Mouse (Mus musculus): ENCODE measurements around the gene Cabp4. TPM values are rescaled to one million over a fixed set of nuclear protein-coding genes. Genes with fewer than 3 reads are reported as not detected.

Gene Cabp4
- polyA plus RNA-seq, 1 experiment from 2014 or later: not detected

DNA sequence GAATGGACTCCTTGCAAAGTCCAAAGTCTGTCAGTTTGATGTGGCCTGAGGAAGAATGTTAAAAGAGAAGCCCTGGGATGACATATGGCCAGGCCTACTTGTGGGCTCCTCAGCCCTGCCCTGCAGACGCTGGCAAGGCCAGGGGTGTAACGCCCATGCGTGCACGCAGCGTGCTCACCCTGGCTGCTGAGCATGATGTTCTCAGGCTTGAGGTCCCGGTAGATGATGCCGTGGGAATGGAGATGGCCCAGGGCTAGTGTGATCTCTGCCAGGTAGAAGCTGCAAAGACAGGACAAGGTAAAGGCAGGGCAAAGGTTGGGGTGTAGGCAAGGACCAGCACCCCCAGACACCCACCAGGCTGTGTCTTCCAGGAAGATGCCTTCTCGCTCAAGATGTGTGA lies 15.2 kb upstream of the Cabp4 start:
- Histone ChIP-seq H3K36me3 (ENCODE audit: control insufficient read depth, insufficient read depth, low read length) (peaks cover 18% of the 10 kb centered on the region; the same call in 1 of the 2 replicates), H3K4me1 (ENCODE audit: control insufficient read depth, insufficient read depth, low read length) (peaks cover 4% of the 10 kb centered on the region), H3K27me3 (ENCODE audit: control insufficient read depth, insufficient read depth, low read length) (no peaks in the 10 kb centered on the region), H3K9ac (ENCODE audit: low read length) (no peak overlapping the region), H3K27ac (replicated peaks; ENCODE audit: low read depth, low read length) (no peak overlapping the region), H3K9me3 (ENCODE audit: control insufficient read depth, low read length) (no peaks in the 10 kb centered on the region), H3K4me3 (ENCODE audit: low read depth, low read length) (no peak overlapping the region), H3K4me2 (ENCODE audit: low read depth, severe bottlenecking) (no peak overlapping the region)
- DNase-seq (ENCODE audit: low spot score): no peak
- WGBS: 92% methylated on average over 8 of the region's 8 CpGs
- no peak for ATAC-seq (ENCODE audit: insufficient number of reproducible peaks, low FRiP score, low TSS enrichment, low read depth)

DNA sequence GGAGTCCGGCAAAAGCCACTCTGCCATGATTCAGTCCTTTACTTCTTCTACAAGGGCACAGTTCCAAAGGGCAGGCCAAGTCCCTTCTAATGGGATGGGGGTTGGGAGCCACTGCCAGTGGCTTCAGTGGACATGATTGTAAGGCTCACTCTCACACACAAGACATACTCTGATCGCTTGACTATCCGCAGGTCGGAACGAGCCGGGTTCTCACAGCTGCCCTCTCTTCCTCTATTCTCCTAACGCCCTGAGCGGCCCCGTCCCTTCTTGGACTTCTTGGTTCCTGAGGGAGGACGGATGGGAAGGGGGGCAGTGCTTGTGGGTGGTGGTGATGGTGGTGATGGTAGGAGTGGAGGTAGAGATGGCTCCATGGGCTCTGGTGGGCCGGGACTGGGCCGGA lies 12.9 kb upstream of the Cabp4 start:
- Histone ChIP-seq H3K36me3 (ENCODE audit: control insufficient read depth, insufficient read depth, low read length) (peaks cover 21% of the 10 kb centered on the region), H3K4me1 (ENCODE audit: control insufficient read depth, insufficient read depth, low read length) (no peaks in the 10 kb centered on the region), H3K4me3 (ENCODE audit: low read depth, low read length) (no peak overlapping the region), H3K9ac (ENCODE audit: low read length) (no peak overlapping the region), H3K9me3 (ENCODE audit: control insufficient read depth, low read length) (no peaks in the 10 kb centered on the region), H3K27me3 (ENCODE audit: control insufficient read depth, insufficient read depth, low read length) (no peaks in the 10 kb centered on the region), H3K27ac (replicated peaks; ENCODE audit: low read depth, low read length) (no peak overlapping the region), H3K4me2 (ENCODE audit: low read depth, severe bottlenecking) (no peak overlapping the region)
- 88% methylated on average over 12 of the region's 12 CpGs for WGBS
- ATAC-seq (ENCODE audit: insufficient number of reproducible peaks, low FRiP score, low TSS enrichment, low read depth) (no peak), DNase-seq (ENCODE audit: low spot score) (no peak)

DNA sequence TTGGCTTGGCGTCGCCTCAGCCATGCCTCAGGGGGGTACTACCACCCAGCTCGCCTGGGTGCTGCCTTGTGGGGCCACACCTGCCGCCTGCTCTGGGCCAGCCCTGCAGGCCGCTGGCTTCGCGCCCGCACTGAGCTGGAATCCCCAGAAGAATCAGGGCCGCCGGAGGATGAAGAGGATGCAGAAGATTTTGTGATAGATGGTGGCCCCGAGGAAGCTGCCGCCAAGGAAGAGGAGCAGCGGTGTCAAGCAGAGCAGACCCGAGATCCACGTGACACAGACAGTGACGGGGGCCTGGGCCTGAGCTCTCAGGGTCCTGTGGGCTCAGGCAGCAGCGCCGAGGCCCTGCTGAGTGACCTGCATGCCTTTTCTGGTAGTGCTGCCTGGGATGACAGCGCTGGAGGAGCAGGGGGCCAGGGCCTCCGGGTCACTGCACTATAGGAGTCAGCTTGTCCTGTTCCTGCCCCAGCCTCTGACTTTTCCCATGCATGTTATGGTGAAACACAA lies 12.3 kb upstream of the Cabp4 start:
- Histone ChIP-seq H3K4me3 (ENCODE audit: low read depth, low read length) (no peak overlapping the region), H3K4me2 (ENCODE audit: low read depth, severe bottlenecking) (no peak overlapping the region), H3K9ac (ENCODE audit: low read length) (no peak overlapping the region), H3K9me3 (ENCODE audit: control insufficient read depth, low read length) (no peaks in the 10 kb centered on the region), H3K36me3 (ENCODE audit: control insufficient read depth, insufficient read depth, low read length) (peaks cover 24% of the 10 kb centered on the region), H3K4me1 (ENCODE audit: control insufficient read depth, insufficient read depth, low read length) (no peaks in the 10 kb centered on the region), H3K27ac (replicated peaks; ENCODE audit: low read depth, low read length) (no peak overlapping the region), H3K27me3 (ENCODE audit: control insufficient read depth, insufficient read depth, low read length) (no peaks in the 10 kb centered on the region)
- no peak for DNase-seq (ENCODE audit: low spot score)
- no peak for ATAC-seq (ENCODE audit: insufficient number of reproducible peaks, low FRiP score, low TSS enrichment, low read depth)
- 75% methylated on average over 20 of the region's 20 CpGs for WGBS

- no peaks in the 10 kb centered on the region for H3K4me1 ChIP-seq (ENCODE audit: control insufficient read depth, insufficient read depth, low read length)
- H3K9ac ChIP-seq (ENCODE audit: low read length): no peak overlapping the region
- DNase-seq (ENCODE audit: low spot score) (no peak), ATAC-seq (ENCODE audit: insufficient number of reproducible peaks, low FRiP score, low TSS enrichment, low read depth) (no peak)
- no peaks in the 10 kb centered on the region for H3K9me3 ChIP-seq (ENCODE audit: control insufficient read depth, low read length)
- H3K4me3 ChIP-seq (ENCODE audit: low read depth, low read length): no peak overlapping the region
- peaks cover 26% of the 10 kb centered on the region for H3K36me3 ChIP-seq (ENCODE audit: control insufficient read depth, insufficient read depth, low read length)
- WGBS: 81% methylated on average over 6 of the region's 6 CpGs
- H3K27ac ChIP-seq (replicated peaks; ENCODE audit: low read depth, low read length): no peak overlapping the region
- H3K27me3 ChIP-seq (ENCODE audit: control insufficient read depth, insufficient read depth, low read length): no peaks in the 10 kb centered on the region
- no peak overlapping the region for H3K4me2 ChIP-seq (ENCODE audit: low read depth, severe bottlenecking)
These were observed 11.6 kb upstream of the Cabp4 start for GRCm38 (mm10) chr19:4155223-4156072.

GRCm38 (mm10) chr19:4154437-4155222 lies 10.8 kb upstream of the Cabp4 start:
- ATAC-seq (ENCODE audit: insufficient number of reproducible peaks, low FRiP score, low TSS enrichment, low read depth) (no peak), DNase-seq (ENCODE audit: low spot score) (no peak)
- H3K27ac ChIP-seq (replicated peaks; ENCODE audit: low read depth, low read length): no peak overlapping the region
- no peak overlapping the region for H3K4me2 ChIP-seq (ENCODE audit: low read depth, severe bottlenecking)
- peaks cover 26% of the 10 kb centered on the region for H3K36me3 ChIP-seq (ENCODE audit: control insufficient read depth, insufficient read depth, low read length)
- no peaks in the 10 kb centered on the region for H3K4me1 ChIP-seq (ENCODE audit: control insufficient read depth, insufficient read depth, low read length)
- H3K4me3 ChIP-seq (ENCODE audit: low read depth, low read length): no peak overlapping the region
- no peaks in the 10 kb centered on the region for H3K27me3 ChIP-seq (ENCODE audit: control insufficient read depth, insufficient read depth, low read length)
- 80% methylated on average over 13 of the region's 13 CpGs for WGBS
- H3K9me3 ChIP-seq (ENCODE audit: control insufficient read depth, low read length): no peaks in the 10 kb centered on the region
- H3K9ac ChIP-seq (ENCODE audit: low read length): no peak overlapping the region

DNA sequence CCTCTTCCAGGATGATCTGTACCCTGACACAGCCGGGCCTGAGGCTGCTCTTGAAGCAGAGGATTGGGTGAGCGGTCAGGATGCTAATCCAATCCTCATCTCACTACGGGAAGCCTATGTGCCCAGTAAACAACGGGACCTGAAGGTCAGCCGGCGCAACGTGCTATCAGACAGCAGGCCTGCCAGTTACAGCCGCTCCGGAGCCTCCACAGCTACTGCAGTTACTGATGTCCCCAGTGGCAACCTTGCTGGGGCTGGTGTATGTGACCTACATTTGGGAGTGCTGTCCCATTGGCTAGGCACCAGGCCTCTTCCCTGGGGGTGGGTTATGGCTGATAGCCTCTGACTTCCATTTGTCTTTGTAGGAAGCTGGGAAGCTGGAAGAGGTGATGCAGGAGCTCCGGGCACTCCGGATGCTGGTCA lies 9.4 kb upstream of the Cabp4 start, which contains the start of gene Ptprcap:
TSS of gene Ptprcap (plus strand) at position 373 of the 423 bp plus-strand sequence.
- WGBS: 76% methylated on average over 11 of the region's 11 CpGs
- H3K36me3 ChIP-seq (ENCODE audit: control insufficient read depth, insufficient read depth, low read length): peaks cover 23% of the 10 kb centered on the region
- H3K27ac ChIP-seq (replicated peaks; ENCODE audit: low read depth, low read length): no peak within 1 kb of the TSS
- DNase-seq (ENCODE audit: low spot score) (no peak), ATAC-seq (ENCODE audit: insufficient number of reproducible peaks, low FRiP score, low TSS enrichment, low read depth) (no peak)
- H3K4me2 ChIP-seq (ENCODE audit: low read depth, severe bottlenecking): no peak within 1 kb of the TSS
- no peak within 1 kb of the TSS for H3K4me3 ChIP-seq (ENCODE audit: low read depth, low read length)
- H3K27me3 ChIP-seq (ENCODE audit: control insufficient read depth, insufficient read depth, low read length): no peaks in the 10 kb centered on the region
- no peaks in the 10 kb centered on the region for H3K9me3 ChIP-seq (ENCODE audit: control insufficient read depth, low read length)
- peaks cover 8% of the 10 kb centered on the region for H3K4me1 ChIP-seq (ENCODE audit: control insufficient read depth, insufficient read depth, low read length)
- no peak within 1 kb of the TSS for H3K9ac ChIP-seq (ENCODE audit: low read length)

DNA sequence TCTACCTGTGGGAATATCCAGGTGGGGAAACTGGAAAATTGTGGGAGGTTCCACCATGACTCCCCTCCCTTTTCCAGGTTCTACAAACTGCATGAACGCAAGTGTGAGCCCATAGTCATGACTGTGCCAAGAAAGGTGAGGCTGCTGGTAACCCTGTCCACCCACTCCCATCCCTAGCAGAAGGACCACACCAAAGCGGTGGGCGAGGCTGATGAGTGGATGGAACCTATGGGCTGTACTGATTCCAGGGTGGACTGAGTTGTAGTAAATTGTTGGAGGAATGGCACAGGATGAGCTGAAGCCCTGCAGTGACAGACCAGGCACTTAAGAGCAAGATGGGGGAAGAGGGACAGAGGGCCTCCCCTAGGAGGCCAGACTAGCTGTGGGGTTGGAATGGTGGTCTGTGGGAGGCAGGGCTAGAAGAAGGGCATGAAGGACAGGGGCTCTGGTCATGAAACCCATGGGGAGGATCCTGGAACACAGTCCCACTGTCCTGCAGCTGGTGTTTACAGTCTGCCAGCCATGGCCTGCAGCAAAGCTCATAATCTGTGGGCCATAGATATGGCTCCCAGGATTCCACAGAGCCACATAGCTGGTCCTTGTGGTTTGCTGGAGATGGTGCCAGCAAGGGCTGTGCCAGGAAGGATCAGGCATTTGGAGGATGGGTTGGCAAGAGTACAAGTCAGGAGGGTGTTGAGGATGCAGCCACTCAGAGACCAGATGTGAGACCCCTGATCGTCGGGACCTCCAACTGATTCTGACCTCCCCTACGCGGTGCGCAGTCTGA lies 8.8 kb upstream of the Cabp4 start:
- Histone ChIP-seq H3K36me3 (ENCODE audit: control insufficient read depth, insufficient read depth, low read length) (peaks cover 21% of the 10 kb centered on the region), H3K27ac (replicated peaks; ENCODE audit: low read depth, low read length) (no peak overlapping the region), H3K9ac (ENCODE audit: low read length) (no peak overlapping the region), H3K4me3 (ENCODE audit: low read depth, low read length) (no peak overlapping the region), H3K27me3 (ENCODE audit: control insufficient read depth, insufficient read depth, low read length) (no peaks in the 10 kb centered on the region), H3K4me2 (ENCODE audit: low read depth, severe bottlenecking) (no peak overlapping the region), H3K4me1 (ENCODE audit: control insufficient read depth, insufficient read depth, low read length) (peaks cover 14% of the 10 kb centered on the region), H3K9me3 (ENCODE audit: control insufficient read depth, low read length) (no peaks in the 10 kb centered on the region)
- DNase-seq (ENCODE audit: low spot score) (no peak), ATAC-seq (ENCODE audit: insufficient number of reproducible peaks, low FRiP score, low TSS enrichment, low read depth) (no peak)
- 85% methylated on average over 8 of the region's 8 CpGs for WGBS

DNA sequence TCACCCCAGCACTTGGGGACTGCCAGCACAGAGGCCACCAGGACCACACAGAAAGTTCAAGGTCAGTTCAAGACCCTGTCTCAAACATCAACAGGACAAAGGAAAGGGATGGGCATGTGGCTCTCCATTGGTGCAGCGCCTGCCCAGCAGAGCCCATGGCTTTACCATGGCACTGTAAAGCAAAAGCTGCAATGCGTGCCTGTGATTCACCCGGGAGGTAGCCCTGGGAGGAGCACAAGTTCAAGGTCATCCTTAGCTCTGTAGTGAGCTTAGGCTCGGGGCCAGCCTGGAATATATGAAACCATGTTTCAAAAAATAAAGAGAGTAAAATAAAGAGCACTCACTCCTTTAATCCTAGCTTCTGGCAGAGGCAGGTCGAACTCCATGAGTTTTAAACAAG lies 8.1 kb upstream of the Cabp4 start:
- DNase-seq (ENCODE audit: low spot score): no peak
- Histone ChIP-seq H3K27ac (replicated peaks; ENCODE audit: low read depth, low read length) (no peak overlapping the region), H3K9me3 (ENCODE audit: control insufficient read depth, low read length) (no peaks in the 10 kb centered on the region), H3K4me3 (ENCODE audit: low read depth, low read length) (no peak overlapping the region), H3K9ac (ENCODE audit: low read length) (no peak overlapping the region), H3K36me3 (ENCODE audit: control insufficient read depth, insufficient read depth, low read length) (peaks cover 17% of the 10 kb centered on the region), H3K4me2 (ENCODE audit: low read depth, severe bottlenecking) (no peak overlapping the region), H3K27me3 (ENCODE audit: control insufficient read depth, insufficient read depth, low read length) (no peaks in the 10 kb centered on the region), H3K4me1 (ENCODE audit: control insufficient read depth, insufficient read depth, low read length) (peaks cover 15% of the 10 kb centered on the region)
- ATAC-seq (ENCODE audit: insufficient number of reproducible peaks, low FRiP score, low TSS enrichment, low read depth): no peak
- 91% methylated on average over 5 of the region's 5 CpGs for WGBS

All from limb, embryonic 11.5 days (tissue).